Mouse (Mus musculus): ENCODE results near the gene Gm10273. TPM values are rescaled to one million over a fixed set of nuclear protein-coding genes. Genes with fewer than 3 reads are reported as not detected.
"Not testable (repeated sequence)": the region's sequence is repeated elsewhere in the genome, so short reads cannot be mapped to it uniquely, and the experiment has no call there.

The Gm10273 gene
- 12.5 and 45.2 TPM in 2 replicates for polyA plus RNA-seq (2011; ENCODE audit: insufficient read depth, insufficient read length, low replicate concordance, missing spikeins)

- not testable (repeated sequence) for H3K4me3 ChIP-seq (replicated peaks; ENCODE audit: control insufficient read depth, low read depth, low read length); H3K27ac ChIP-seq (ENCODE audit: control insufficient read depth, insufficient read depth, low read depth, low read length, poor library complexity); H3K4me1 ChIP-seq (ENCODE audit: control insufficient read depth, insufficient read depth, low read length)
- WGBS = 88% methylated on average over 13 of the region's 25 CpGs
Measured at GRCm38 (mm10) chr10:59395461-59395860, at the start of gene Gm10273. Gene Gm10273 (plus strand): TSS chr10:59395632.

- H3K27ac ChIP-seq (ENCODE audit: control insufficient read depth, insufficient read depth, low read depth, low read length, poor library complexity) = no peak overlapping the region
- TF ChIP-seq CTCF (IDR thresholded peaks at IDR 0.05; ENCODE audit: control insufficient read depth, insufficient read depth, low read length) (no peak), POLR2A (IDR thresholded peaks at IDR 0.05; ENCODE audit: borderline replicate concordance, control insufficient read depth, low read depth, low read length) (no peak)
Measured at GRCm38 (mm10) chr10:59346560-59346959, 48.9 kb upstream of the Gm10273 start.

GRCm38 (mm10) chr10:59348200-59348599, 47.2 kb upstream of the Gm10273 start:
- WGBS = 66% methylated on average over 9 of the region's 9 CpGs
- TF ChIP-seq POLR2A (IDR thresholded peaks at IDR 0.05; ENCODE audit: borderline replicate concordance, control insufficient read depth, low read depth, low read length) (no peak), CTCF (IDR thresholded peaks at IDR 0.05; ENCODE audit: control insufficient read depth, insufficient read depth, low read length) (no peak)
- Histone ChIP-seq H3K27ac (ENCODE audit: control insufficient read depth, insufficient read depth, low read depth, low read length, poor library complexity) (peak overlapping the region; percentile 63; the same call in 1 of the 2 replicates), H3K4me3 (replicated peaks; ENCODE audit: control insufficient read depth, low read depth, low read length) (no peak overlapping the region), H3K4me1 (ENCODE audit: control insufficient read depth, insufficient read depth, low read length) (no peaks in the 10 kb centered on the region; the same call in 1 of the 2 replicates)

More at GRCm38 (mm10) chr10:59346560-59346959, 48.9 kb upstream of the Gm10273 start:
- Histone ChIP-seq H3K4me3 (replicated peaks; ENCODE audit: control insufficient read depth, low read depth, low read length) (no peak overlapping the region), H3K4me1 (ENCODE audit: control insufficient read depth, insufficient read depth, low read length) (no peaks in the 10 kb centered on the region; the same call in 1 of the 2 replicates)
- 87% methylated on average over 2 of the region's 2 CpGs for WGBS

GRCm38 (mm10) chr10:59349536-59349935, 45.9 kb upstream of the Gm10273 start:
- no peak for TF ChIP-seq POLR2A (IDR thresholded peaks at IDR 0.05; ENCODE audit: borderline replicate concordance, control insufficient read depth, low read depth, low read length)
- no peak for TF ChIP-seq CTCF (IDR thresholded peaks at IDR 0.05; ENCODE audit: control insufficient read depth, insufficient read depth, low read length)
- WGBS = 46% methylated on average over 2 of the region's 2 CpGs
- H3K4me3 ChIP-seq (replicated peaks; ENCODE audit: control insufficient read depth, low read depth, low read length) = no peak overlapping the region
- H3K27ac ChIP-seq (ENCODE audit: control insufficient read depth, insufficient read depth, low read depth, low read length, poor library complexity) = no peak overlapping the region
- H3K4me1 ChIP-seq (ENCODE audit: control insufficient read depth, insufficient read depth, low read length) = no peaks in the 10 kb centered on the region; the same call in 1 of the 2 replicates

- H3K27ac ChIP-seq (ENCODE audit: control insufficient read depth, insufficient read depth, low read depth, low read length, poor library complexity) = no peak overlapping the region
- H3K4me1 ChIP-seq (ENCODE audit: control insufficient read depth, insufficient read depth, low read length) = no peaks in the 10 kb centered on the region; the same call in 1 of the 2 replicates
- TF ChIP-seq CTCF (IDR thresholded peaks at IDR 0.05; ENCODE audit: control insufficient read depth, insufficient read depth, low read length) (no peak), POLR2A (IDR thresholded peaks at IDR 0.05; ENCODE audit: borderline replicate concordance, control insufficient read depth, low read depth, low read length) (no peak)
- WGBS = 38% methylated on average over 1 of the region's 1 CpGs
- no peak overlapping the region for H3K4me3 ChIP-seq (replicated peaks; ENCODE audit: control insufficient read depth, low read depth, low read length)
Measured at GRCm38 (mm10) chr10:59353065-59353464, 42.4 kb upstream of the Gm10273 start.

- TF ChIP-seq CTCF (IDR thresholded peaks at IDR 0.05; ENCODE audit: control insufficient read depth, insufficient read depth, low read length) (no peak), POLR2A (IDR thresholded peaks at IDR 0.05; ENCODE audit: borderline replicate concordance, control insufficient read depth, low read depth, low read length) (no peak)
- Histone ChIP-seq H3K4me1 (ENCODE audit: control insufficient read depth, insufficient read depth, low read length) (no peaks in the 10 kb centered on the region), H3K4me3 (replicated peaks; ENCODE audit: control insufficient read depth, low read depth, low read length) (no peak overlapping the region), H3K27ac (ENCODE audit: control insufficient read depth, insufficient read depth, low read depth, low read length, poor library complexity) (no peak overlapping the region)
- WGBS = 90% methylated on average over 12 of the region's 12 CpGs
Measured at GRCm38 (mm10) chr10:59354120-59354519, 41.3 kb upstream of the Gm10273 start.

- Histone ChIP-seq H3K4me1 (ENCODE audit: control insufficient read depth, insufficient read depth, low read length) (no peaks in the 10 kb centered on the region), H3K27ac (ENCODE audit: control insufficient read depth, insufficient read depth, low read depth, low read length, poor library complexity) (no peak overlapping the region), H3K4me3 (replicated peaks; ENCODE audit: control insufficient read depth, low read depth, low read length) (no peak overlapping the region)
- 87% methylated on average over 8 of the region's 8 CpGs for WGBS
- no peak for TF ChIP-seq CTCF (IDR thresholded peaks at IDR 0.05; ENCODE audit: control insufficient read depth, insufficient read depth, low read length)
- no peak for TF ChIP-seq POLR2A (IDR thresholded peaks at IDR 0.05; ENCODE audit: borderline replicate concordance, control insufficient read depth, low read depth, low read length)
Measured at GRCm38 (mm10) chr10:59355020-59355419, 40.4 kb upstream of the Gm10273 start.

GRCm38 (mm10) chr10:59358744-59359143, 36.7 kb upstream of the Gm10273 start:
- no peak overlapping the region for H3K4me3 ChIP-seq (replicated peaks; ENCODE audit: control insufficient read depth, low read depth, low read length)

GRCm38 (mm10) chr10:59363208-59363607, 32.2 kb upstream of the Gm10273 start:
- no peak for TF ChIP-seq CTCF (IDR thresholded peaks at IDR 0.05; ENCODE audit: control insufficient read depth, insufficient read depth, low read length)
- TF ChIP-seq POLR2A (IDR thresholded peaks at IDR 0.05; ENCODE audit: borderline replicate concordance, control insufficient read depth, low read depth, low read length) = no peak
- H3K4me1 ChIP-seq (ENCODE audit: control insufficient read depth, insufficient read depth, low read length) = no peaks in the 10 kb centered on the region
- 53% methylated on average over 2 of the region's 2 CpGs for WGBS
- no peak overlapping the region for H3K27ac ChIP-seq (ENCODE audit: control insufficient read depth, insufficient read depth, low read depth, low read length, poor library complexity)
- H3K4me3 ChIP-seq (replicated peaks; ENCODE audit: control insufficient read depth, low read depth, low read length) = no peak overlapping the region

More at GRCm38 (mm10) chr10:59358744-59359143, 36.7 kb upstream of the Gm10273 start:
- Histone ChIP-seq H3K27ac (ENCODE audit: control insufficient read depth, insufficient read depth, low read depth, low read length, poor library complexity) (no peak overlapping the region), H3K4me1 (ENCODE audit: control insufficient read depth, insufficient read depth, low read length) (no peaks in the 10 kb centered on the region)
- WGBS = 69% methylated on average over 4 of the region's 4 CpGs
- TF ChIP-seq CTCF (IDR thresholded peaks at IDR 0.05; ENCODE audit: control insufficient read depth, insufficient read depth, low read length) = no peak
- TF ChIP-seq POLR2A (IDR thresholded peaks at IDR 0.05; ENCODE audit: borderline replicate concordance, control insufficient read depth, low read depth, low read length) = no peak
